Mouse (Mus musculus): ENCODE data around the gene Bcap29. TPM values are rescaled to one million over a fixed set of nuclear protein-coding genes. Genes with fewer than 3 reads are reported as not detected.
A peak's percentile ranks its signal among the peaks of the same experiment; 100 is the strongest.

Gene Bcap29
- total and polyA plus RNA-seq, 3 experiments: 31.4 to 128 (median 104) TPM

- Histone ChIP-seq H3K27me3 (replicated peaks) (no peaks in the 10 kb centered on the region), H3K4me3 (replicated peaks in 1 of 3; ENCODE audit: low read depth in 2 of 3, low read length in 2 of 3, poor library complexity in 1 of 3) (no peak overlapping the region), H3K4me2 (ENCODE audit: insufficient read depth, low read depth, poor library complexity, severe bottlenecking) (no peak overlapping the region), H3K9ac (ENCODE audit: insufficient read depth, low read depth) (no peak overlapping the region), H3K9me3 (replicated peaks; ENCODE audit: low read length) (peaks cover 2% of the 10 kb centered on the region), H3K79me2 (replicated peaks; ENCODE audit: control insufficient read depth, extremely low read depth, insufficient read depth, poor library complexity, severe bottlenecking) (no peaks in the 10 kb centered on the region), H3K27ac (ENCODE audit: insufficient read depth, low read depth) (no peak overlapping the region), H3K4me1 (ENCODE audit: control insufficient read depth in 1 of 2, insufficient read depth in 2 of 2) (peaks cover 11 to 15% of the 10 kb centered on the region in 2 experiments), H3K36me3 (replicated peaks in 1 of 2; ENCODE audit: control insufficient read depth in 1 of 2, insufficient read depth in 1 of 2, low read length in 1 of 2) (no peaks in the 10 kb centered on the region)
- in situ Hi-C loops (cut with MboI; ENCODE audit: low pct_ligation_motif_present, low pct_unique_long_range_greater_than_20kb, low sequenced_read_pairs) (no loop called here), dilution Hi-C loops (cut with MboI; ENCODE audit: extremely low pct_ligation_motif_present, extremely low pct_unique_long_range_greater_than_20kb, low sequenced_read_pairs) (no loop called here)
- DNase-seq (ENCODE audit: extremely low read depth): no peak
- TF ChIP-seq ELF1 (IDR thresholded peaks at IDR 0.05; ENCODE audit: low read depth, low read length): no peak
- no peak for TF ChIP-seq USF2 (conservative IDR thresholded peaks at IDR 0.05; ENCODE audit: low read depth, low read length)
- no peak for TF ChIP-seq TCF12 (IDR thresholded peaks at IDR 0.05; ENCODE audit: low read depth, low read length)
- TF ChIP-seq BHLHE40 (IDR thresholded peaks at IDR 0.05; ENCODE audit: low read depth, low read length): no peak
- no peak for TF ChIP-seq TBP (conservative IDR thresholded peaks at IDR 0.05; ENCODE audit: low read depth, low read length)
- TF ChIP-seq CHD2 (IDR thresholded peaks at IDR 0.05; ENCODE audit: low read length): no peak
- no peak for TF ChIP-seq PAX5 (IDR thresholded peaks at IDR 0.05; ENCODE audit: low read length)
- no peak for TF ChIP-seq USF1 (IDR thresholded peaks at IDR 0.05; ENCODE audit: low read depth, low read length)
- TF ChIP-seq CHD1 (IDR thresholded peaks at IDR 0.05; ENCODE audit: low read depth, low read length): no peak
- TF ChIP-seq POLR2A (IDR thresholded peaks at IDR 0.05; ENCODE audit: low read depth, low read length): no peak
- TF ChIP-seq MYC (IDR thresholded peaks at IDR 0.05; ENCODE audit: low read depth, low read length): no peak
- TF ChIP-seq GABPA (IDR thresholded peaks at IDR 0.05; ENCODE audit: insufficient replicate concordance, low read depth, low read length): no peak
- no peak for TF ChIP-seq E2F4 (IDR thresholded peaks at IDR 0.05; ENCODE audit: insufficient replicate concordance, low read depth, low read length)
- no peak for TF ChIP-seq RCOR1 (conservative IDR thresholded peaks at IDR 0.05; ENCODE audit: low read depth, low read length)
- no peak for TF ChIP-seq ZNF384 (IDR thresholded peaks at IDR 0.05; ENCODE audit: low read depth, low read length)
These were observed 53.1 kb downstream of the Bcap29 start for GRCm38 (mm10) chr12:31581319-31581810.

- in situ Hi-C loops (cut with MboI; ENCODE audit: low pct_ligation_motif_present, low pct_unique_long_range_greater_than_20kb, low sequenced_read_pairs) (no loop called here), dilution Hi-C loops (cut with MboI; ENCODE audit: extremely low pct_ligation_motif_present, extremely low pct_unique_long_range_greater_than_20kb, low sequenced_read_pairs) (no loop called here)
- Histone ChIP-seq H3K27ac (ENCODE audit: insufficient read depth, low read depth) (no peak overlapping the region), H3K9me3 (replicated peaks; ENCODE audit: low read length) (peaks cover 2% of the 10 kb centered on the region), H3K27me3 (replicated peaks) (no peaks in the 10 kb centered on the region), H3K9ac (ENCODE audit: insufficient read depth, low read depth) (no peak overlapping the region), H3K4me1 (ENCODE audit: control insufficient read depth in 1 of 2, insufficient read depth in 2 of 2) (peaks cover 11 to 15% of the 10 kb centered on the region in 2 experiments), H3K36me3 (replicated peaks in 1 of 2; ENCODE audit: control insufficient read depth in 1 of 2, insufficient read depth in 1 of 2, low read length in 1 of 2) (no peaks in the 10 kb centered on the region), H3K4me3 (replicated peaks in 1 of 3; ENCODE audit: low read depth in 2 of 3, low read length in 2 of 3, poor library complexity in 1 of 3) (no peak overlapping the region), H3K79me2 (replicated peaks; ENCODE audit: control insufficient read depth, extremely low read depth, insufficient read depth, poor library complexity, severe bottlenecking) (no peaks in the 10 kb centered on the region), H3K4me2 (ENCODE audit: insufficient read depth, low read depth, poor library complexity, severe bottlenecking) (no peak overlapping the region)
- peak; percentile 17 for DNase-seq (ENCODE audit: extremely low read depth)
- peak; percentile 79 for TF ChIP-seq JUND (conservative IDR thresholded peaks at IDR 0.05; ENCODE audit: low read depth, low read length)
- TF ChIP-seq EP300 (IDR thresholded peaks at IDR 0.05; ENCODE audit: low read length): peak; percentile 37; the same call in 1 of the 2 replicates
- TF ChIP-seq MYC (IDR thresholded peaks at IDR 0.05; ENCODE audit: low read depth, low read length): 0 out of 2 replicates have a peak, but pooled peaks have one; percentile 19
- TF ChIP-seq NRF1 (IDR thresholded peaks at IDR 0.05; ENCODE audit: low read depth, low read length): no peak
- TF ChIP-seq JUN (IDR thresholded peaks at IDR 0.05; ENCODE audit: insufficient read depth, low read depth, low read length): peak; percentile 38; the same call in 1 of the 2 replicates
- peak; percentile 54; the same call in 1 of the 2 replicates for TF ChIP-seq IRF4 (IDR thresholded peaks at IDR 0.05; ENCODE audit: low read depth, low read length)
These were observed 53.7 kb downstream of the Bcap29 start for GRCm38 (mm10) chr12:31580634-31581318.
